Mouse (Mus musculus) R1 (cell line): ENCODE results near the gene Bhmt2.

ENCODE experiments used
- DNase-seq: peaks from one replicate; pipeline ENCODE4 v3.0.0-alpha.2; 2018; ENCODE audit warnings: low read depth, low spot score

Gene Bhmt2

GRCm38 (mm10) chr13:93674131-93674561 is at the start of gene Bhmt2, which contains the start of gene Dmgdh:
Gene Bhmt2, minus strand, starts transcription at chr13:93674302.
Gene Dmgdh, plus strand, starts transcription at chr13:93674433.
- no peak for DNase-seq

DNA sequence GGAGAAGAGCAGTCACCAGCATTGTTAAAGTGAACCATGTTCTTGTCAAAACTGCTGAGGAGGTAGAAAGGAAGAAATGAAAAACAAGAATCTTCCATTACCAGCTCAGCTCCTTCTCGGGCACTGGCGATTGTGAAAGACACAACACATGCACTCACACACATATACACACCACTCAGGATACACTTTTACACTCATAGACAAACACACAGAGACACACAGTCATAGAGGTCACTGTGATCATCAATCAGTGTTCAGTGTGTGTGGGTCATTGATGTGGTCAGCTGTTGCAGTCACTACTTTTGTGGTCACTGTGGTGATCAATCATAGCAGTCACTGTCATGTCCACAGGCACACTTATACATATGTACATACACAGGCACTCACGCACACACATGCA is 49.4 kb upstream of the Bhmt2 start:
- no peak for DNase-seq

GRCm38 (mm10) chr13:93721916-93722315 is 47.8 kb upstream of the Bhmt2 start:
- no peak for DNase-seq

DNA sequence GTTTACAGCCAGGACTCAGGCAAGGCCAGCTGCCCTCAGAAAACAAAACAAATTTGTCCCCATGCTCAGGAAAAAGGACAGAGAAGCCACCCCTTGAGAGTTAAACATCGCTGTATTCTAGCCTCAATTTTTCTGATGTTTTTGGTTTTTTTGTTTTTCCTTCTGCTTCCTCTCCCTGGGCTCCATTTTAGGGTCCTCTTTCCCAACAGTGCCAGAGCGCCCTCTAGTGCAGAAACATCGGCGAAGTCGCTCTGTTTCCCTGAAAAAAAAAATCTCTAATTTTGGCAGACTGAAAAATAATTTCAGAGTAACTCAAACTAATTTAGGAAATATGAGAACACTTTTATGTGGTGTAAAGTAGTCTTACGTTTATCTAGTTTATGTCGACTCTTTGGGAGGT is 44.8 kb upstream of the Bhmt2 start:
- peak; percentile 52 for DNase-seq

DNA sequence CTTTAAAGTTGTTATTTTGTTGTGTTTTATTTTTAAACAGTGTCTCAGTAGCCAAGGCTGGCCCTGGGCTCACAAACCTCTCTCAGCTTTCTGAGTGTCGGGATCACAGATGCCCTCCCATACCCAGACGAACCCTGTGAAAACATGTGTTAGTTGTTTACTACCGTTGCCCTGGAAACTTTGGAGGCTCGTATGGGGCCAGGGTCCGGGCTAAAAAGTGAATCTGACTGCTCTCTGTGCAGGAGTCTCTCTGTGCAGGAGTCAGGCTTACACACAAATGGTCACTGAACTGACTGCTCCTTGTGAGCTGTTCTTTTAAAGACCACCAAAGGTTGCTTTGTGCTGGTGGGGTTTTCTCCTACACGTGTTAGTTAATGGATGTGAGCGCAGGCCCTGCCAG is 43.0 kb upstream of the Bhmt2 start:
- DNase-seq = peak; percentile 28

GRCm38 (mm10) chr13:93713826-93714225 is 39.7 kb upstream of the Bhmt2 start:
- DNase-seq = no peak

DNA sequence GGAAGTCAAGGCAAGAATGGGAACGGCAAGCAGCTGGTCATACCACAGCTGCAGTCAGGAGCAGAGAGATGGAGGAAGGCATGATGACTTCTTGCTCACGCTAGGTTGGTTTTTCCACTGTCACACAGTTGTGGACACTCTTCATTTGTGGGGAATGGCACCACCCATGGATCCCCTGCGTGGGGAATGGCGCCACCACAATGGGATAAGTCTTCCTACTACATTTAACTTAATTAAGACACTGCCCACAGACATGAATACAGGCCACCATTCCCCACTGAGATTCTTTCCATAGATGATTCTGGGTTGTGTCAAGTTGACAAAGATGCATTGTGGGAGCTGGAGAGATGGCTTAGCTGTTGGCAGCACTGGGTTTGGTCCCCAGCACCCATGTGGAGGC is 38.3 kb upstream of the Bhmt2 start:
- no peak for DNase-seq

DNA sequence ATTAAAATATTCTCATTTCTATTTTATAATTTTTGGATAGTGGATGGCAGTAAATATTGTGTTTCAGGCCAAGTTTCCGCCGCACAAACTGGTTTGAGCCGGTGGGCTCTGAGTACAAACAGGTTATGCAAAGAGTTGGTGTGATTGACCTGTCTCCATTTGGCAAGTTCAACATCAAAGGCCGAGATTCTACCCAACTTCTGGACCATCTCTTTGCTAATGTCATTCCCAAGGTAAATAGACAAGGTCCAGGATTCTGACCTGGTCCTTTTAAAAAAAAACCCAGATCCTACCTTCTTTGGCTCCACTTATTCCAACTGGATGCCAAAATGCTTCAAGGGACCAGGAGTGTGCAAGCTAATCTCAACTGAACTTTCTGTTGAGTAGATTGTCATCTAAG is 37.1 kb upstream of the Bhmt2 start:
- no peak for DNase-seq

- no peak for DNase-seq
Measured at GRCm38 (mm10) chr13:93710325-93710724, 36.2 kb upstream of the Bhmt2 start.

DNA sequence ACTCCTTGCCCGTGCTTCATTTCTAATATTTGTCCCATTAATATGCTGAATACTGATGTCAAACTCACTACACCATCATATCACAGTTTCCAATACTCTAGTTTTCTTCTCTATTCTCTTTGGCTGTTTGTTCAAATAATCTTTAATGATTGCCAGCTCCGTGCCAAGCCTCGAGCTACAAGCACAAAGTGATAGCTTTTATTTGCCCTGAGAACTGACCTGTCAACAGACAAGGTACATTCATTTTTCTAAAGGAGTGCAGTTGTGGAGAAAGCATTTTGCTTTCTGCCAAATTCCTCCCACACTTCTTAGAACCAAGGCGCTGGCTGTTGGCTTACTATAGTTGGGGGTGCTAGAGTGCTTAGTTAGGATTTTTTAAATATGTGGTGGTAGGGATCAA is 33.2 kb upstream of the Bhmt2 start:
- no peak for DNase-seq

DNA sequence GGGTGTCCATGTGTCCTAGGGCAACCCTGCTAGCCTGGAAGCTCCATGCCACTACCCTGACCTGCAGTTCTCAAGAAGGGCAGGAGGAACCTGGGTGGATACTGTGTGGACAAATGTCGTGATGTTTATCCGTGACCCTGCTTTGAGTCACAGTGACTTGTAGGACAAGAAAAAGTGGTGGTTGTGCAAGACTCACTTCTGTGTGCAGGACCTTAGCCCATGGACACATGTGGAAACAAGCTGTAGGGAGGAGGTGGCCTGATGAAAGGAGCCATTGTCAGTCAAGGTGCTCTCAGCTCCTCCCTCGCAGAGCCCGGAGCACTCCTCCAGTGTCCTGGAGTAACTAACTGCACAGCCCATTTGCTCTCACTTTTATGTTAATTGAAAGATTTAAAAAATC is 31.6 kb upstream of the Bhmt2 start:
- no peak for DNase-seq

DNA sequence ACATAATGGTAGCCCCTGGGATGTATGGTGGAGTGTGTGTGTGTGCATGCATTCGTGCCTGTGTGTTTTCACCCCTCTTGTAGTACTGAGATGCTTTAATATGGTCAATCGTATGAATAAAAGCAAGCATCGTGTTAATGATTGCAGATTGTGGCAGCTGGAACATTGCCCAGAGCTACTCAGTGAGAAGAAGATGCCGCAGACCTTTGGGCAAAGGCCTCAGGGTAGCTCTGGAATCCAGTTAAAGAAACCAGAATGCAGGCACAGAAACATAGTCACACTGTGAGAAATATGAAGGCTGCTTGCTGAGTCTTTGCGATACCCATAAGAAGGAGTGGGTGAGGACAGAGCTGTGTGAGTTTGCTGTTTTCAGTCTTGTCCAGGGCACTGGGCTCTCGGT is 24.8 kb upstream of the Bhmt2 start:
- no peak for DNase-seq

DNA sequence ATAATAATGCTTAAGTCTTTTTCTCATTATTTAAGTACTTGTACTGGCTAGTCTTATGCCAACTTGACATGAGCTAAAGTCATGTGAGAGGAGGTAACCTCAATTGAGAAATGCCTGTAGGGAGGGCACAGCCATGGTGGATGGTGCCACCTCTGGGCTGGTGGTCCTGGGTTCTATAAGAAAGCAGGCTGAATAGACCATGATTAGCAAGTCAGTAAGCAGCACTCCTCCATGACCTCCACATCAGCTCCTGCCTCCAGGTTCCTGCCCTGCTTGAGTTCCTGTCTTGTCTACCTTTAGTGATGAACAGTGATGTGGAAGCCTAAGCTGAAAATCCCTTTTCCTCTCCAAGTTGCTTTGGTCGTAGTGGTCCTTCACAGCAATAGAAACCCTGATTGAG is 16.7 kb upstream of the Bhmt2 start:
- DNase-seq = no peak

GRCm38 (mm10) chr13:93689566-93689965 is 15.5 kb upstream of the Bhmt2 start:
- DNase-seq = no peak

DNA sequence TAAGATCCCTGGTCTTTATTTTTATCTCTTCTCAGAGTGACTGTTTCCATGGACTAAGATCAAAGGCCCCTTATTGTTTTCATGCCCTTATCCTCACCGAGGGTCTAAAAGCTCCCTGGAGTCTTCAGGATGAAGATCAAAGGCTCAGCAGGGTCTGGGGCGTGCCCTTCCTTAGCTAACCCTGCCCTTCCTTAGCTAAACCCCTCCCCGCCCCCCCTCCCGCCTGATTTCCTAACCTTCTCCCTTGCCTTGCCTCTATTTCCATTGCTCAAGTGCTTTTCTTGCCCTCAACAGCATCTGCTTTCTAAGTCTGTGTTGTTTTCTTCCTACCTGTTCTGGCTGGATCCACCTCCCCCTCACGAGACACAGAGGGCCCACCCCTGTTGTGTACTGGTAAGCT is 13.2 kb upstream of the Bhmt2 start:
- peak; percentile 52 for DNase-seq

DNA sequence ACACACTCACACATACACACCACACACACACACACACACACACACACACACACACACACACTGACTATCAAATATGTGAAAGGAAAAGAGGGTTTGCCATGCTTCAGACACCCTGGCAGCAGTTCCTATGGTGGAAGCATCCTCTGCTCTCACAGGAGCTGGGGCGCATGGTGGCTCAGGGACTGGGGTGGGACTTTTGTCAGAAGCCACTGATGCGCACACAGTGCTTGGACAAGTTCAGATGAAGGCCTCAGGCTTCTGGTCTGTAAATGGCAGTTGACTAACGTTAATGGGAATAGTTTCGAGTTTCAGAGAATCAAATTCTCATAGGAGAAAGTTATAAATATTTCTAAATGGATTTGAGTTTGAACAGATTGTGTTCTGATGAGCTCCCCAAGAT is 11.1 kb upstream of the Bhmt2 start:
- no peak for DNase-seq

DNA sequence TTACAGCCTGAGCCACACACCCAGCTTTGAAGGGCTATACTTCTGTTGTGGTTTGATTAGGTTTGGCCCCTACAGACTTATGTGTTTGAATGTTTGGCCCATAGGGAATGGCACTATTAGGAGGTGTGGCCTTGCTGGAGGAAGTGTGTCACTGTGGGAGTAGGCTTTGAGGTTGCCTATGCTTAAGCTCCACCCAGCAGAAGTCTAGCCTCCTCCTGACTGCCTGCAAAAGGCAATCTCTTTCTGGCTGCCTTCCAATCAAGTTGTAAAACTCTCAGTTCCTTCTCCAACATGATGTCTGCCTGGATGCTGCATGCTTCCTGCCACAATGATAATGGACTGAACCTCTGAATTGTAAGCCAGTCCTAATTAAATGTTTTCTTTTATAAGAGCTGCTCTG is 9.2 kb upstream of the Bhmt2 start:
- no peak for DNase-seq

DNA sequence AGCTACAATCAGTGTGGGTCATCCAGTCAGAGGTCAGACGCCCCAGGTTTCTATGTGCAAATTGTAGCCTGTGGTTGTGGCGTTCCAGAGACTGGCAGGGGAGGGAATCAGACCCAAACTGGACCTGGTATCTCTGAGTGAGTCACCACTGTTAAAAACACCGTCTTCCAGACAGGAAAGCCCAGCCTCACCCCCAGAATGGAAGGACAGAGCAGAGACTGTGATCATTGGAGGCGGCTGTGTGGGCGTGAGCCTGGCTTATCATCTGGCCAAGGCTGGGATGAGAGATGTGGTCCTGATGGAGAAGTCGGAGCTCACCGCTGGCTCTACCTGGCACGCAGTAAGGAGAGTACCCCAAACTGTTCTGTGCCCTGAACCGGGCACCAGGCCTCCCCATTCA is 2.8 kb upstream of the Bhmt2 start:
- DNase-seq = no peak

DNA sequence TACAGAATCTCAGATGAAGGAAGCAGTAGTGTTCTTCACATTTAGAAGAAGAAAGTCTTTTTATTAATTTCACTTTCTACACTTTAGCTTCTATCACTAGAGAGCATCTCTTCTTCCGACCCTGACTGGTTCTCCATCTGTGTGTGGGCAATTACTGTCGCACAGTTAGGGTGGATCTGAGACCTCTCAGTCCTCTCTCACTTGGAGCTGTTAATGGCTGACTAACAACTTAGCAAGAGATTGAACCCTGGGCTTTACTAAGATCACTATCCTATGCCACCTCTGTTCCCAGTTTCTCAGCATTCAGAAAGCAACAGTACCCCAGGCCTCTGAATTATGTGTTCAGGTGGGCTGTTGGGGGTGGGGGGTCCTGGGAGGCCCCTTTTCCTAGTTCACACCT is 806 bp downstream of the Bhmt2 start:
- DNase-seq = no peak

DNA sequence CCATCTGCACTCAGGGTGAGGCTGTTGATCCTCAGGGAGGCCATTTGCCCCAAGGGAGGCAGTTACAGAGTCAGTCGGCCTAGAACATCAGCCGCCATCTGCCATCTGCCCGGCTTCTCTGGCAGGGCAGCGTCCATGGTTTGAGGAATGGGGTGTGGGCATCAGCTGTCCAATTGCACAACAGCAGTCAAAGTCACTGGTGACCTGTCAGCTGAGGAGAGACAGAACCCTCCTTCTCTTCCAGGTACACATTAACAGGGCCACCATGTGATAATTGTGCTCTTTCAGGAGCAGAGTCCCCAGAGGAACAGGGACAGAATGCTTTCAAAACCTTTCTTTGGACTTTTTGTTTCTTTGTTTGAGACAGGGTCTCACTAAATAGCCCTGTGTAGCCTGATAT is 1.7 kb downstream of the Bhmt2 start:
- DNase-seq = no peak

DNA sequence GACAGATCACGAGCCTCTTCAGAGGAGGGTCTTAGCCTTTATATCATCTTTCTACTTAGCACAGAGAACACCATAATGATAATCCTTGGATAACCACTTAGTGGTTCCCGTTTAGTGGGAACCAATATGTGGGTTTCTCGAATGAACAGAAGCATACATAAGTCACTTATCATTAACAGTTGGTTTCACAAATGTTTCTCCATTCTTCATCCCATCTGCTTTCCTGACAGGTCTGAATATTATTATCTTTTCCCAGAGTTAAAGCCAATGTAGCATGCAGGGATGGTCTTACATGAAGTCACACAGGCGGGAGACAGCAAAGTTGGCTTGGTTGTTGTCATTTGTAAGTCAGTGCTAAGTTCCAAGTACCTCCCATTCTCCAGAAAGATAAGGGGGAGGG is 6.5 kb downstream of the Bhmt2 start:
- DNase-seq = no peak

DNA sequence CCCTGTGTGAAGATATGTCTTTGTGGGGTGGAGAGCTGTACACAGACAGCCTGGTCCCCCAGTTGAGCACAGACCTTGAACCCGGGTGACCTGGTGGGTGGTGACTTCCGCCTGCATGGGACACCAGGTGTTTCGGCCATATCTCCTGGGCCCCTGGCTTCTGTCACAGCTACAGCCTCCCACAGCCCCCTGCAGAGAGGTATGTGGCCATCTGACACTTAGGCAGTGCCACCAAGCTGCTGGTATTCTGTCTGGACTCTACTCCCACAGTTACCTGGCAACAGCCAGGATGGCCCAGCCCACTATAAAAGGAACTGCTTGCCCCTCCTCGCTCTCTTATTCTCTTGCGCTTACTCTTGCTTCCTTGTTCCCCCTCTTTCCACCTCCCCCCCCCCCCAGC is 16.2 kb downstream of the Bhmt2 start:
- DNase-seq = peak; percentile 66

- DNase-seq = no peak
Measured at GRCm38 (mm10) chr13:93653382-93653781, 20.7 kb downstream of the Bhmt2 start.

DNA sequence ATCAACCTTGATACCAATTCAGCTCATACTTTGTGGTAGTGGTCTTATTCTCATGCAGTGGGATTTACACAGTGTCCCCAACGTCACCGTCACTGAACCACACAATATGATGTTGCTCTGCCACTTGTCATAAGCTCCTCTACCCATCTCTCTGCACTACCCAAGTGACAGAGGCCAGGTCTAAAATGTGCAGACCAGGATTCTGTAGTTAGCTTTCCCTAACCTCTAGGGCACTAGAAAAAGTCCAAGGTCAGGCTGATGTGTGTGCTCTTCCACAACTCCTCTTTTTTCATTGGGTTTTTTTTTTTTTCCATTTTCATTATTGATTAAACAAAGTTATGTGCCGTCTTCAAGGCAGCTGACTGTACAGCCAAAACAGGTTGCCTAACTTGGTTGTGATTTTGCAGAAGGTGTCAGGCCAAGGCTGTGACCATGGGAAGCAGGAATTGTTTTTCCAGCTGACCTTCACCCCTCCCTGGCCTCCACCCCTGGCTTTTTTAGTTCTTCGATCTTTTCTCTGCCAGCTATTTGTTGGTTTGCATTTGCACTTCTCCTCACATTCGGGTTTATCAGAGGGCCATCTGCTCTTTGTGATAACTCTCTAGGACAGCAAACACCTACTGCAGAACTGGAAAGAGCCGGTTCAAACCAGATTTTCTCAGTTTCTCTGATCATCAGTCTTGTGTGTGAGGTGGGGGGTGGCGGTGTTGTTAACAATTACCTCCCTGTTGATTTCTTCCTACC is 25.5 kb downstream of the Bhmt2 start:
- DNase-seq = peak; percentile 84
